Mouse (Mus musculus) liver, postnatal 0 days (tissue): ENCODE results near the gene Pold4. TPM values are rescaled to one million over a fixed set of nuclear protein-coding genes. Genes with fewer than 3 reads are reported as not detected.
A peak's percentile ranks its signal among the peaks of the same experiment; 100 is the strongest.

Experiments used
- ATAC-seq: fragments of 200-750 bp; cut with Nextera tagmentation; 2 replicates; pipeline ENCODE4 v1.8.0; 2017; ENCODE audit warnings: mild to moderate bottlenecking, moderate library complexity
- DNase-seq: peaks from one replicate; pipeline ENCODE4 v3.0.0-alpha.2; 2016
- H3K27ac ChIP-seq: fragments of 300-500 bp; sonication (generic); 2 replicates; pipeline ENCODE4 v1.5.1; 2014; ENCODE audit warnings: antibody characterized with exemption, moderate library complexity, mild to moderate bottlenecking, low read depth
- H3K27me3 ChIP-seq: fragments of 300-500 bp; sonication (generic); 2 replicates; pipeline ENCODE4 v1.6.1; 2014; ENCODE audit warnings: low read length, control low read depth, mixed read lengths; ENCODE audit not compliant: insufficient read depth
- H3K36me3 ChIP-seq: fragments of 300-500 bp; sonication (generic); replicated peaks from 2 replicates; pipeline ENCODE4 v1.6.1; 2014; ENCODE audit warnings: mild to moderate bottlenecking, control low read depth, low read length, moderate library complexity, mixed read lengths; ENCODE audit not compliant: insufficient read depth
- H3K4me1 ChIP-seq: fragments of 300-500 bp; sonication (generic); 2 replicates; pipeline ENCODE4 v1.6.1; 2014; ENCODE audit warnings: antibody characterized with exemption, mild to moderate bottlenecking, control low read depth; ENCODE audit not compliant: insufficient read depth
- H3K4me2 ChIP-seq: fragments of 300-500 bp; sonication (generic); 2 replicates; pipeline ENCODE4 v1.6.1; 2014; ENCODE audit warnings: low read depth, mild to moderate bottlenecking, low read length, moderate library complexity, mixed read lengths
- H3K4me3 ChIP-seq: fragments of 300-500 bp; sonication (generic); 2 replicates; pipeline ENCODE4 v1.5.1; 2014; ENCODE audit warnings: low read depth, low read length
- H3K9ac ChIP-seq: fragments of 300-500 bp; sonication (generic); replicated peaks from 2 replicates; pipeline ENCODE4 v1.6.1; 2014; ENCODE audit warnings: mild to moderate bottlenecking, moderate library complexity
- H3K9me3 ChIP-seq: fragments of 300-500 bp; sonication (generic); 2 replicates; pipeline ENCODE4 v1.6.1; 2016; ENCODE audit warnings: mild to moderate bottlenecking, control low read depth, low read length, mixed read lengths
- CTCF ChIP-seq: sonication (generic); IDR thresholded peaks from 2 replicates; pipeline ENCODE4 v1.5.1; 2016; ENCODE audit warnings: antibody characterized with exemption, low read depth
- EP300 ChIP-seq: IDR thresholded peaks from 2 replicates; pipeline ENCODE4 v1.6.1; 2016; ENCODE audit warnings: antibody characterized with exemption, low read depth, mild to moderate bottlenecking
- WGBS: fragments of 180-500 bp; shearing (Covaris S2); extraction: QIAGEN DNeasy Blood & Tissue Kit; methylation state at CpG from one replicate; pipeline ENCODE4 v1.1.7; 2014; ENCODE audit not compliant: insufficient replicate concordance; 5-methylcytosine and 5-hydroxymethylcytosine counted together
- polyA plus RNA-seq: library from polyadenylated mRNA; unstranded; fragments of >200 nt; fragmentation: Nextera tagmentation; extraction: Ambion mirVana; gene quantifications from 2 replicates; pipeline ENCODE4 v1.2.1, GENCODE M21; 2015

The Pold4 gene
- polyA plus RNA-seq, 1 experiment from 2014 or later = 31.1 TPM

DNA sequence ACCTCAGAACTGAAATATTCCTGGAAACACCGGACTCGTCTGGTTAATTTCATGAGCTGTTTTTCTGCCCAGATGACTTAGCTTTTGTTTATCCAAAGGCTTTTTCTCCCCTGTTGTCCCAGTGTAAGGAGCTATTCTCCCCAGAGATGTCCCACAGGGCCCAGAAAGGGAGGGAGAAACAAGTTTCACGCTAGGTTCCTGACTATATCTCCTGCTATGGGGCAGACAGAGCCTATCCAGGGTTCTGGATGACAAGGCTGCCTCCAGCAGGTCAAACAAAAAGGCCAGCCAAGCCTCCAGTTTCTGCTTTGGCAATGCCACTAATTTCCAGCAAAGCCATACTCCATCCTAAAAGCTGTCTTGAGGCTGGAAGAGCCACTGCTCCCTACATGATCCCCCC, 13.8 kb upstream of the Pold4 start:
- 0 out of 2 replicates have a peak overlapping the region, but pooled peaks have one; percentile 4 for H3K4me2 ChIP-seq
- no peak overlapping the region for H3K4me3 ChIP-seq
- no peaks in the 10 kb centered on the region; the same call in 1 of the 2 replicates for H3K36me3 ChIP-seq
- 63% methylated on average over 3 of the region's 3 CpGs for WGBS
- H3K27me3 ChIP-seq = peaks cover 44% of the 10 kb centered on the region
- TF ChIP-seq CTCF (no peak), EP300 (no peak)
- H3K4me1 ChIP-seq = peaks cover 69% of the 10 kb centered on the region
- H3K9ac ChIP-seq = no peak overlapping the region
- no peaks in the 10 kb centered on the region for H3K9me3 ChIP-seq
- no peak for DNase-seq
- ATAC-seq = no peak
- peak overlapping the region; percentile 44; the same call in 1 of the 2 replicates for H3K27ac ChIP-seq

GRCm38 (mm10) chr19:4218293-4218692, 13.4 kb upstream of the Pold4 start:
- Histone ChIP-seq H3K9me3 (no peaks in the 10 kb centered on the region), H3K36me3 (no peaks in the 10 kb centered on the region; the same call in 1 of the 2 replicates), H3K27ac (peak overlapping the region; percentile 44; the same call in 1 of the 2 replicates), H3K27me3 (peaks cover 40% of the 10 kb centered on the region), H3K4me3 (no peak overlapping the region), H3K4me2 (0 out of 2 replicates have a peak overlapping the region, but pooled peaks have one; percentile 4), H3K4me1 (peaks cover 64% of the 10 kb centered on the region), H3K9ac (no peak overlapping the region)
- no peak for ATAC-seq
- no peak for DNase-seq
- 71% methylated on average over 11 of the region's 11 CpGs for WGBS
- no peak for TF ChIP-seq EP300
- TF ChIP-seq CTCF = no peak

GRCm38 (mm10) chr19:4218784-4219183, 12.9 kb upstream of the Pold4 start:
- Histone ChIP-seq H3K4me3 (no peak overlapping the region), H3K36me3 (no peaks in the 10 kb centered on the region; the same call in 1 of the 2 replicates), H3K4me2 (no peak overlapping the region), H3K27ac (0 out of 2 replicates have a peak overlapping the region, but pooled peaks have one; percentile 44), H3K27me3 (peaks cover 37% of the 10 kb centered on the region), H3K9ac (no peak overlapping the region), H3K9me3 (no peaks in the 10 kb centered on the region), H3K4me1 (peaks cover 62% of the 10 kb centered on the region)
- DNase-seq (no peak), ATAC-seq (no peak)
- WGBS = 44% methylated on average over 1 of the region's 1 CpGs
- no peak for TF ChIP-seq EP300
- no peak for TF ChIP-seq CTCF

DNA sequence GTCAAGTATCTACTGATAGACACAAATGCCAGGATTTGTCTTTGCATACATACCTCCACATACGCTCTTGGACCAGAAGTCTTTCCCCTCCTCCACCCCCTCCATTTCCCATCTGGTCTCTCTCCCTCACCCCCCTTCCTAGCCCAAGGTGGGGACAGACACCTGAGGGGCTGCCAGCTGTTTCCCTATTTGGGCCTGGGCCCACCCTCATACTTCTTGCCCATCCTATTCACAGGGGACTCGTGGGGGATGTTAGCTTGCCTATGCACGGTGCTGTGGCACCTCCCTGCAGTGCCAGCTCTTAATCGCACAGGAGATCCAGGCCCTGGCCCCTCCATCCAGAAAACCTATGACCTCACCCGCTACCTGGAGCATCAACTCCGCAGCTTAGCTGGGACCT, 11.8 kb upstream of the Pold4 start:
- TF ChIP-seq EP300 (no peak), CTCF (no peak)
- Histone ChIP-seq H3K27ac (no peak overlapping the region), H3K9ac (no peak overlapping the region), H3K36me3 (no peaks in the 10 kb centered on the region; the same call in 1 of the 2 replicates), H3K4me1 (peaks cover 54% of the 10 kb centered on the region), H3K9me3 (no peaks in the 10 kb centered on the region), H3K27me3 (peaks cover 25% of the 10 kb centered on the region), H3K4me2 (no peak overlapping the region), H3K4me3 (no peak overlapping the region)
- ATAC-seq (no peak), DNase-seq (no peak)
- WGBS = 69% methylated on average over 6 of the region's 6 CpGs

- peak overlapping the region; percentile 20; the same call in 1 of the 2 replicates for H3K4me2 ChIP-seq
- ATAC-seq (no peak), DNase-seq (no peak)
- no peaks in the 10 kb centered on the region for H3K9me3 ChIP-seq
- peaks cover 49% of the 10 kb centered on the region for H3K4me1 ChIP-seq
- H3K36me3 ChIP-seq = no peaks in the 10 kb centered on the region; the same call in 1 of the 2 replicates
- TF ChIP-seq EP300 = no peak
- H3K9ac ChIP-seq = no peak overlapping the region
- peak overlapping the region; percentile 80; the same call in 1 of the 2 replicates for H3K27ac ChIP-seq
- no peak overlapping the region for H3K4me3 ChIP-seq
- 53% methylated on average over 4 of the region's 4 CpGs for WGBS
- H3K27me3 ChIP-seq = peaks cover 20% of the 10 kb centered on the region
These were observed 11.3 kb upstream of the Pold4 start for GRCm38 (mm10) chr19:4220416-4220815.

DNA sequence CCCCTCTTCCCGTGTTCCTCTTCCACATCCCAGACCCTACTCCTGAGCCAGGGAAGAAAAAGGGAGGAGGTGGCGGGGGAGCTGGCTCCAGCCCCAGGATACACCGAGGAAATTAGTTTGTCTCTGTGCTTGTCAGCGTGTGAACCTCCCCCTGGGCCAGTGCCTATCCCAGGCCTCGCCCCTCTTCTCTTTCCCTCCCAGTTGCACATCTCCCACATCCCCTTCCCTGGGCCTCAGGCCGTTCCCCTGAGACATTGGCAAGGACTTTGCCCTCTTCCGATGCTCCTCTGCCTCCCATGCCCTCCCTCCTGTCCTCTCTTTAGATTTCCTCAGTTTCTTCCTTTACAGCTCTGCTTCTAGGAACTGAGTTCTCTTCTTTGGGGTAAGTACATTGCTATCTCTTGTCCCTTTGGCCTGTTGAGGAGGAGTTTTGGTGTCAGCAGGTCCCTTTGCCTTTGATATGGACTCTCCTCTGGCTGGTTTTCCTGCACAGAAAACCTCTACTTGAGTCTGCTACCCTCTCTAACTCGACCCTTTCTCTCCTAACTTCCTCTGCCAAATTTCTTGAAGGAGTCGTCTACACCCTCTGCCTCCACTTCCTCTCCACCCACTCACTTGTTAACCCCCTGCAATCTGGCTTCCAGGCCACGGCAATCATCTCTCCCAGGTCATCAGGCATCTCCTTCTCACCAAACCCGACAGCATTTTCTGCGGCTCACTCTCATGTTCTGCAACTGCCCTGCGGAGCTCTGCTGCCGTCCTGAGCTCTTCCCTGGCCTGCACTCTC, 10.5 kb upstream of the Pold4 start:
- peaks cover 45% of the 10 kb centered on the region for H3K4me1 ChIP-seq
- no peak overlapping the region for H3K4me3 ChIP-seq
- no peak for DNase-seq
- no peak for ATAC-seq
- H3K4me2 ChIP-seq = peak overlapping the region; percentile 20
- peaks cover 13% of the 10 kb centered on the region for H3K27me3 ChIP-seq
- TF ChIP-seq EP300 = no peak
- TF ChIP-seq CTCF = no peak
- H3K9ac ChIP-seq = no peak overlapping the region; the same call in 1 of the 2 replicates
- H3K36me3 ChIP-seq = no peaks in the 10 kb centered on the region; the same call in 1 of the 2 replicates
- peak overlapping the region; percentile 80 for H3K27ac ChIP-seq
- H3K9me3 ChIP-seq = no peaks in the 10 kb centered on the region
- WGBS = 30% methylated on average over 14 of the region's 14 CpGs
